Mouse (Mus musculus): ENCODE measurements at regions not wholly inside any gene's neighbourhood (a gene's known extent, or its start where the extent isn't known, plus 50 kb on each side); places are given as distances from the start of the nearest gene placed in this dataset.
"Not testable (repeated sequence)": the region's sequence is repeated elsewhere in the genome, so short reads cannot be mapped to it uniquely, and the experiment has no call there.

DNA sequence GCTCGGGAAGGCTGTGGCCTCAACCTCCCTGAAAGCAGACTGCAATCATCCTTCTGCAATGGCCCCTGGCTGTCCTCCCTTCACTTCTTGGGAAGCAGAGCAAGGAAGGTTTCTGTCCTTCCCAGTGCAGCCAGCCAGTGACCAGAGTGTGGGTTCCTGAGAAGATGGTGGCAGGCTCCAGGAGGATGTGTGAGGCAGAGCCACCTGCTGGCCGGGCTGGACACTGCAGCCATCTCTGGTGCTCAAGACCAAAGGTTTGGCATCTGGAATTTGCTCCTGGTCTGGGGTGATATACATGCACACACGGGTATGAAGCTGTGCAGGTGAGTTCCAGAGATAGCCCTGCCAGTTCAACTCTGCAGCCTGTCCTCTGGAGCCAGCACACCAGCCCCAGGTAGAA, 227.2 kb upstream of the Irx4 start:
- intact Hi-C loops (cut with DNase I), result loop anchor here (2.0 to 10.0 kb wide), 3 partner anchors 1078 to 1928 kb away; no protein-coding TSS in a partner anchor
- peak; percentile 12 to 38 for DNase-seq

DNA sequence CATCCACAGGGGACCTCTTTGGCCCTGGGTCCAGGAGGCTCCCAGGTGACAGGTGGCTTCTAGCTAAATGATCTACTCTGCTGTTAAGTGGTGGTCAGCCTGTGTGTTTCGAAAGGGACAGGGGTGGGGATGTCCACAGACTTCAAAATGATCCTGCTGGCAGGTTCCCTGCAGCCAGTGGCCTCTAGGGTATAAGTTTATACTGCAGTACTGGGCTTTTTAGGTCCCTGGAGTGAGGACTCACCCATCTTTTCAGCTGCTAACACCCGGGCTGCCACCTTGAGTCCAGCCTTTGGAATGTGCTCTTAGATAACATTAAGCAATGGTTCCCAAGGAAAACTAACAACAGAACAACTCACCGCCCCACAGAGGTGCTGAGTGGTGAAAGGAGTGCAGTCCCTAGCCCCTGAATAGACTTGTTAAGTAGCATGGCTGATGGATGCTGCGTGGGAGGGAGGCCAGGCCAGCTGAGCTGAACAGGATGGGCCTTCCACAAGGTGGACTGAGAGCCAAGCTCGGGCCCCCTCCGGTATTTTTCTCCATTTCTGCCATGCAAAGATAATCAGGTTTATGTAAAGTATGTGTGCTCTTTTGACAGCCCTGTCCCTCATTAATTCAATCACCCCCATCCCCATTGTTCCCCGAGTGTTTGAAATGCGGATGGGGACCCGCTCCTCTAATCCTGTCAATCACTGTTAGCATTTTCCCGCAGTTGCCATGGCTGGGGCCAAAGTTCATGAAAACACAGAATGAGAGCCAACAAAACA, 226.0 kb upstream of the Irx4 start:
- no peak for DNase-seq
- intact Hi-C loops (cut with DNase I), result loop anchor here (5.0 to 10.0 kb wide), 2 partner anchors 1079 to 1577 kb away; no protein-coding TSS in a partner anchor

DNA sequence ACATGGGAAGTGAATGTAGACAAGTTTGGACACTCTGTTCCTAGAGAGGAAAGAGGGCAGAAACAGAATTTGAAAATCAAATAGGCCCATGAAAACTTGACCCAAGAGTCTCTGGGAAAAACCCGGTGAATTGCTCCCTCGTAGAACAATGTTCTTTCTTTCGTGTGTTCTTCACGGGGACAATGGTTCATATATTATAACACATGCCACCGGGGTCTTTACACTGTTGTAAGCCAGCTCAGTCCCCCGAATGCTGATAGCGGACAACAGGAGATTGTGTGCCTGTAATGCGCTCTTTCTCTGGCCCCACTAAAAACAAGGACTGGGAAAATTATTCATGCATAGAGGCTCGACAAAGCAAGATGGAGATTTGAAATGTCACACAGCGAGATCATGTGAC, 225.4 kb upstream of the Irx4 start:
- no peak for DNase-seq
- intact Hi-C loops (cut with DNase I), result loop anchor here (5.0 to 10.0 kb wide), 2 partner anchors 1080 to 1578 kb away; no protein-coding TSS in a partner anchor

DNA sequence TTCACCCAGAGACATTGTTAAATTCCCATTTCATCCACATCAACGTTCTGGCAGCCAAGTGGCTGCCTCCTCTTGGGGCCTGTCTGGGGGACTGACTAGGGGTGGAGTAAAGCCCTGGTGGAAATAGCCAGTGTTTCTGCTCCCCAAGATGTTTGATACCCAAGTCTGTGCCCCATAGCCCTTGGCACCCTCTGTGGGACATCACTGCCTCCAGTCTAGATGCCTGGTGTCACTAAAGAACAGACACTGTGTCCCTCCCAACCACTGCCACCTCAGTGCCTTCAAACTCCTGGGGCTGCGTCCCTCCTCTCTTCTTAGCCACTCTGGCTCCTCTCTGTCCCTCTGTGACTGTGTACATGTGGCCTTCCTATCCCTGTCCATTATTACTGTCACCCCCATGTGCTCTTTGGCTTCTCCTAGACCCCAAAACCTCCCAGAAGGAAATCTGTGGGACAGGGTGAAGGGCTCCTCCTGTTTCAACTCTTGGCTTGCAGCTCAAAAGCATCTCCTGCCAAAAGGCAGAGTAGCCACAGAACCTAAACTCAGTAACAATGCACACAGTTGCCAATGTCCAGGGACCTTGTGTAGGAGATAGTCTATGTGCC, 224.8 kb upstream of the Irx4 start:
- intact Hi-C loops (cut with DNase I), result loop anchor here (10.0 kb wide), 1 partner anchor 1081 kb away; no protein-coding TSS in a partner anchor
- no peak for DNase-seq

DNA sequence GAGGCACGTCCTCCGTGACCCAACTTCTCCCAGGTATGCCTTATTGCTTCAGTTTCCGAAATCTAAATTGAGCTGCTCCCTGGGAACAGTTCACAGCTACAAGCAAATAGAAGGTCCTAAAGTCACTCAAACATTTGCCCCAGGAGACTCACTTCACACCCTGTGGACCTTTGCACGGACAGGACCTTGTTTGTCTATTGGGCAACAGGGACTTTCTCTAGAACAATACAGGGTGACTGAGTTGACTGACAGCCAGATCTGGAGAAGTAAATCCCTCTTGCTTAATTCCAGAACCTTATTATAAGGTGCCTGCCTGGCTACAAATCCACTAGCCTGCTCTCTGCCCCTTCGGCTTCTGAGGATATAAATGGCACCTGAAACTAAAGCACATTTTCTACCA, 220.5 kb upstream of the Irx4 start:
- intact Hi-C loops (cut with DNase I), result loop anchor here (10.0 kb wide), 1 partner anchor 1085 kb away; no protein-coding TSS in a partner anchor
- no peak for DNase-seq

DNA sequence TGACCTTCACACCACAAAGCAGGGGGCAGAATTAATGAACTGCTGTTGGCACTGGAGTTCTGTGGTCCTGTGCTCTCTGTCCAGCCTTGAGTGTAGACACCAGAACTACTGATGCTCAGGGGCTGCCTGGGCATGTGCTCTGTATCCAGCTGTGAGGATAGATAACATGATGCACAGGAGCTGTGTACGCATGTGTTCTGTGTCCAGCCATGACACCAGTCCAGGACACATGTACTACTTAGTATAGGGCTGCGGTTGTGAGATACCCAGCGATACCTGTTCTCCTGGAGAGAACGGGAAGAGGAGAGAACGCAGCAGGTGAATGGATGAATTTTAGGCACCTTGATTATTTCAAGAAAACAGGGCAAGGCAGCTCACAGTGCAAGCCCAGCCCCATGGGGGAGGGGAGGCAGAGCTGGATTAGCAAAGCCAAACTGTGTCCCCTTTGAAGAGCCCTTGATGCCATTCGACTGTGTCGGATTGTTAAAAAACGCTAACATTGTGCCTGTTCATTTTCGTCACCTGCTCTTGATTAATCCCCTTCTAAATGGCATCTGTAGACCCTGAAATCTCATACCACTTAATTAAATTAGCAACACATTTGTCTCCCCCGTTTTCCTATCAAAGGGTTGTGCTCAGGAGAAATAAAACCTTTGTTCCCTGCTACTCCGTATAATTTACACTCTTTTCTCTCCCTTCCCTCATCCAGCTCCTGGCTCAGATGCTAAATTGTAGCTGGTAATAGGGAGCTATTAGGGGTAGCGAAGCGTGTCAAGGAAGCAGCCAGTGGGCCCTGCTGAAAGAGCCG, 218.8 kb upstream of the Irx4 start:
- no peak for DNase-seq
- intact Hi-C loops (cut with DNase I), result no loop called here

DNA sequence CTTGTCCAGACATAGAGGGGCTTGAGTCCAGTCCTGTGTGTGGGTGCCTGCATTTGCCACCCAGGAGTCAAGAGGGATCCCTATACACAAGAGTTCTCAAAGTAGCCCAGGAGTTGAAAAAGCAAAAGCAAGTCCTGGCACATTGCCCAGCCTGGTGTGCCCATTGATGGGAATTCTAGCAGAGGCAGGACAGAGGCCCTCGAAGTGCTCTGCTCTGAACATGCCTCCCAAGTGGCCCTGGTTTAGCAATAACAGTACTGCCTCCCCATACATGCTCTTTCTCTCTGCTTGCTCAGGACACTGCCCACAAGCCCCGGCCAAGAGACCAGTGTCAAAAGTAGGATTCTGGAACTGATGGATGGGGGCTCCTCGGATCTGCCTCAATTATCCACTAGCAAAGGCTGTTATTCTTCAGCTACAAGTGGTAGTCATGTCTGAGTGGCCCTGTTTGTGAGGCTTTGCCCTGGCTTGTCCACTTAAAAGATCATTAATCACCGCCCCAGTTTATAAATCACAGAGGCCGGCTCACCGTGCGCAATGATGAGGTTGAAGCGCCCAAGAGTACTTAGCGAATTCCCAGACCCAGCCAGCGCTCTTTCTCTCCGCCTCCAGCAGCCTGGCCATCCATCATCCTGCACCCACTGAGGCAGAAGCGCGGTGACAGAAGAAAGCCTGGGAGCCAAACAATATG, 190.3 kb upstream of the Irx4 start:
- intact Hi-C loops (cut with DNase I), result no loop called here
- no peak for DNase-seq

DNA sequence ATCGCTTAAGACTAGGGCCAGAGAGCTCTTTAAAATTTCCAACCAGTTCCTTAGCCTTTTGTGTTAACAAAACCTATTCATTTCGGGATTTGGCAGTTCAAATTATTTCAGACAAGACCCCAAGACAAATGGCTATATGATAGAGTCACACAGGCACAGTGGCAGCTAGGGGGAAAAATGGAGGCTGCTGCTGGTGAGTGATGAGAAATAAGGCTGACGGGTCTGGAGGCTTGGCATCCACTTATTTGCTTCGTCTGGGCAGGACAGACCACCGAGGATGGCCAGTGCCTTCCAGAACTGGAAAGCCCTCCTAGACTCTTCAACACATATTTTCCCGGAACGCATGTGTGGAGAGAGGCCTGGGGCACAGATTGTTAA, 189.8 kb upstream of the Irx4 start:
- DNase-seq, result no peak
- intact Hi-C loops (cut with DNase I), result no loop called here

DNA sequence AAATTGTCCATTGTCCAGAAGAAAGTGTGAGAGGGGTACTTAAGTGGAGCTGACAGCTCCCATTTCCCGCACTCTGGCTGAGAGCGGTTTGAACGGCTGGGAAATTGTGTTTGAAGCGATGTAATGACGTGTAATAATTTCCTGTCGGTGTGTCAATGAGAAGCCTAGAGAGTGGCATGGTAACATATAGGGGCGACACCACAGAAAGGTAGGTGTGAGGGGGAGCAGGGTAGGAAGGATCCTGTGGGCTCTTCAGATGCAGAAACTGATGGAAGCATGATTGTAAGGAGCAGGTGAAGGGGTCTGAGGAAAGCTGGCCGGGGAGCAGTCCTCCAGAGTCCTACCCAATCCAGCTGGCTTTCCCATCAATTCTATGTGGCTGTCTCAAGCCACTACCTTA, 189.2 kb upstream of the Irx4 start:
- DNase-seq, result no peak
- intact Hi-C loops (cut with DNase I), result no loop called here

DNA sequence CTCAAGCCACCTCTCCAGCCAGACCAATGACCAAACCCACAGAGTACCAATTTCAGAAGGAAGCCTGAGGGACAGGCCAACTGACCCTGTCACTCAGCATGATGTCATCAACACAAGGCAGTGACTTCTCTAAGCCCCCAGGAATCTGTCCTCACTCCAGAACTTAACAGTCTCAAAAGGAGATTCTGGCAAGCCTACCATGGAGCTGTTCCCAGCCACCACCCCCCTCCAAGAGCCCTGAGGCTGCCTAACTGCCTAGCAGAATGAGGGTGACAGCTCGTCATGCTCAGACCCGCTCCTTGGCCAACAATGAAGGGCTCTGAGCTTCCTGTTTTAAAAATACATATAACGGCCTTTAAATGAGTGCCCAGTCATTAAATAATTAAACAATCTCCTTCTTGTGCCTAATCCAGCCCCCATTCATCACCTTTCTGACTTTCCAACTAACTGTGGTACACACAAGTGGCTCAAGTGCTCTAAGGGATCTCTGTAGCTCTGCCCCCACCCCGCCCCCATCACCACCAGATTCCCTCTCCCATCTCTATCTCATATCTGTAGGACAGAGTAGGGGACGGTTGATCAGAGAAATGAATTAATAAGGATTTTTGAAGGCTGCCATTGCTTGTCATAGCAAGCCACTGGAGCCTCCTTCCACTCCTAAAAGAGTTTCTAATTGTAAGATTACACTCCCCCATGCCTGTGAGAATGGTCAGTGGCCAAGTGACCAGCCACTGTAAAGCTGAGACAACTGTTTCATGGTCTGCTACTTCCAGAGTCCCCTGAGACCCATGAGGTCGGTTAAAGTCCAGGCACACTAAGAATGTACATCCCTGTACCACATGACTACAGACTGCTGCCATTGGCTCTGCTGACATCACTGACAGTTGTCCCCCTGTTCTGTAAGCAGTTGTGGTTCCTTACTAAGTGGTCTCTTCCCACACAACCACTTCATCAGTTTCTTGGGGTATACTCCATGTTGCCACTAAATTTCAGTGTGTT, 188.1 kb upstream of the Irx4 start:
- no peak for DNase-seq
- intact Hi-C loops (cut with DNase I), result no loop called here

DNA sequence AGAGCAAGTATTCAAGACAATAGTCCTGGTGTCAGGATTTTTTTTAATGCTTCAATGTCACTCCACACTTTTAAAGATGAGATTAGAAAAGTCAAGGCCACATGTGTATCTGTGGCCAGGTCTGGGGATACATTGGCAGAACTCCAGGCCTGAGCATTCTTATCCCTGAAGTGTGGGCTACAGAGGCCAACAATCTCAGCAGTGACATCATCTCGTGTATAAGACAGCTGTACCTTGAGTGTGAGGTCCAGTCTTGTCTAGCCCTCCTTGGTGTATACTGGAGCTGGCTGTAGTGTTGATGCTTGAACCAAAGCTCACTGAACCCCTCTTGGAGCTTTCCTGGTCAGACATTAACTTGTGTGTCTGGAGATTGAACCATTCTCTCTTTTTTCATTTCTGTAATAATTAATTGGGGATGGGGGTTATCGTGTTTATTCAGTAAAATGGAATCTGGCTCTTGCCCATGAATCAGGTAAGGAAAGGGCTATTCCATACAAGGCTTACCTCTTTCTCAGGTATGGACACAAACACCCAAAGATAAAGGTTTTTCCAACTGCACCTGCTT, 182.3 kb upstream of the Irx4 start:
- intact Hi-C loops (cut with DNase I), result no loop called here
- DNase-seq, result no peak

DNA sequence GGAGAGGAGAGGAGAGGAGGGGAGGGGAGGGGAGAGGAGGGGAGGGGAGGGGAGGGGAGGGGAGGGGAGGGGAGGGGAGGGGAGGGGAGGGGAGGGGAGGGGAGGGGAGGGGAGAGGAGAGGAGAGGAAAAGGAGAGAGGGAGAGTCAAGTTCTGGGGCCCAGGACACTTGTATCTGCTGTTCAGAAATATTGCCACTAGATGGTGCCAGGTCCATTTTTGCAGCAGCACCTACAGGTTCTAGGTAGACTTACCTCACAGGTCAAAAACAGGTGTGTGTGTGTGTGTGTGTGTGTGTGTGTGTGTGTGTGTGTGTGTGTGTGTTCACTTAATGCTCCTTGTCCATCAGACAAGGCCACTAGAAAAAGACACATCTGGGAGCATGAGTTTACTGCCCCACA, 172.5 kb upstream of the Irx4 start:
- intact Hi-C loops (cut with DNase I), result loop anchor here (5.0 kb wide), 2 partner anchors 224 to 264 kb away; no protein-coding TSS in a partner anchor
- DNase-seq, result not testable (repeated sequence)

DNA sequence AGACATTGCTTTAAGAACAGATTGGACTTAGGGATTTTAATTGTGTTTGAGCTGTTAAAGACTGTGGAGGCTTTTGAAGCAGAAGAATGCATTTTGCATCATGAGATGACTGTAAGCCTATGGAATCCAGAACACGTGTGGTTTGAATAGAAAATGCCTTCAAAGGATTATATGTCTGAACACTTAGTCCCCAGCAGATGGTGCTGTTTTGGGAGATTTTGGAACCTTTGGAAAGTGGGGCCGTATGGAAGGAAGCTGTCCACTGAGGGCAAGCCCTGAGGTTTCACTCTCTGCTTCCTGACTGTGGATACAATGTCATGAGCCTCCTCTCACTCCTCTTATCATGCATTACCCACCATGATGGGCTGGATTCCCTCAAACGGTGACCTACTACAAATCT, 168.4 kb upstream of the Irx4 start:
- DNase-seq, result no peak
- intact Hi-C loops (cut with DNase I), result no loop called here

DNA sequence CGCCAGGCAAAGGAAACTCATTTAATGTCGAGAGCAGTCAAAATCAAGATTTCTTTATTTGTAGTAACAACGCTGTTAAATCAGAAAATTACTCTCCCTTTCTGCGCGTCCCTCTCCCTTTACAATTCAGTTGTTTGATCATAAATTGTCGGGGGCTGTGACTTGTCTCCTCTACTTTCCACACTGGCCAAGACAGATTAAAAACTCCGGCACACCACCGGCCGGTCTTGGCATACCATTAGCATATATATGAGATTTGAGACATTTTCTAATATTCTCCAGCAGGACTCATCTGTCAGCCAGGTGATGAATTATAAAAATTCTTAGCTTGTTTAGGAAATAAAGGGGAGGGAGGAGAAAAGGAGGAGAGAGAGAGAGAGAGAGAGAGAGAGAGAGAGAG, 162.8 kb upstream of the Irx4 start:
- no peak for DNase-seq
- intact Hi-C loops (cut with DNase I), result no loop called here

DNA sequence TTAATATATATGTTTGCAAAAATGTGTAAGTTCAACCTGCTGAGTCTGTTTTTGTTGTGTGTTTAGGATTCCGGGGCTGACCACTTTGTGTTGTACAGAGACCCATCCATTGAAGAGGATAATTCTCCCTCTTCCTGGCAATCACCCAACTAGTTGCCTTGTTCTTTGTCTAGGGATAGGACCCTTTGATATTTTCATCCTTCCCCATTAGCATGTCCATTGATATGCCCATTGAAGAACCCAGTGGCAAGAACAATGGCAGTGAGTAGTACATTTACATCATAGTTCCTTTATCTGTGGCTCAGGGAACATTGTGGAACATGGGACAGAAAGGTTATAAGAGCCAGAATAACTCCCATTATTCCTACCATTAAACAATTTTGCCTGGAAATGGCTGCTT, 160.9 kb upstream of the Irx4 start:
- DNase-seq, result no peak
- intact Hi-C loops (cut with DNase I), result no loop called here

DNA sequence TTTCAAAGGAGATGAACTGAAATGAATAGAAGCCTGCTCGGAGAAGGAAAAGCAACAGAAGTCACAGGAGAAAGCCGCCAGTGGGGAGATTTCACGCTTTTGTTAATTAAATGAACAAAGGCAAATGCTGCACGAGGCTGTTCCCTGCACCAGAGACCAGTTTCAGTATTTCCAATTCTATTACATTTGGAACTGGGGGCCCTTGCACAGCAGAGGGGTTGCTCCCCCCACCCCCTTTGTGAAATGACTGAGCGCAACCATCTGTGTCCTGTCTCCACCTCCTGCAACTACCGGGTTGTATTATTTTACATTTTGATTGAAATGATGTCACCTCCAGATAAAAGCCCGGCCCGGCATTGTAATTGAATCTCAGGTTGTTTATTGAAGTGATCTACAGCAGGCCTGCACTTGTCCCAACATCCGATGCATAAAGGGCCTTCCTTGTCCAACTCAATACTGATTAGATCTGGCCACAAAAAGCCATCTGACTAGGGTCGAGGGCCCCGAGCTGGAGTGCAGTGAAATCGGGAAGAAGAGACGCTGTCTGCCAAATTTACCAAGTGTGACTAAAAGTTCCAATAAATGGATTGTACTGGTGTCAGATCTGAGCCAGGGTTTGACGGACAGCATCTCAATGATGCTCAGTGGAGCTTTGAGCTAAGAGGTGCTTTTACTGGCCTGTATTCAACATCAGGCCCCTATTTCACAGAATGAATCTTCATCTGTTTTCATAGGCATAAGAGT, 152.9 kb upstream of the Irx4 start:
- DNase-seq, result no peak
- intact Hi-C loops (cut with DNase I), result no loop called here

DNA sequence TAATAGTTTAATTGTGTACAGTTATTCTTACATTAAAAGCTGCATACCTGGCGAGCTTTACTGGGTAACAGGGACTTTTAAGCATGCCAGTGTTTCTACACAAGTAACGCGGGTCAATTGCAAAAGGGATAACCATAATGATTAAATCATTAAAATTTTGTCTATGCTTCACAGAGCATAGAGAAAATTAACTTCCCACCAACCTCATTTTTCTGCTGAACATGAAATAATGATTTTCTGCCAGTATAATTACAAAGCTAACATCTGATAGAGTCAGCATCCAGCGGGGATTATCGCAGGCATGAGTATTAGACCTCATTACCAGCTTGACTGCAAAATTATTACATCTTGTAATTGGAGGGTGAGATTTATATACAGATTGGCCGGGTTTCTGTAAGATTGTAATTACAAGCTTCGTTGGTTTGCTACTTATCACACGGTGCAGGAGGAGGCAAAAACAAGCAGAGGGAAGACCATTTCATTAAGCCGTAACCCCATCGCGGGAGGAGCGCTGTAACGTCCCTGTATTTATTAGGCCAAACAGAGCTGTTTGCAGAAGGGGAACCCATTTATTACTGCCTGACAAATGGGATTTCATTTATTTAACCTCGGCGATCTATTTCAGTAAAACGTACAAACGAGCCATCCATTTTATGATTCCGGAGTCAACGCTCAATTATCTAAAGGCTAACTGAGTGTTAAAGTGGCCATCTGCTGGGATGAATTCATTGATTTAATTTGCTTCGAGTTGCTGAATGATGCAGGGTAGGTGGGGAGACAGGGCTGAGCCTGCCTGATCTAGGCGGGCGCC, 143.3 kb upstream of the Irx4 start:
- DNase-seq, result no peak
- intact Hi-C loops (cut with DNase I), result no loop called here

DNA sequence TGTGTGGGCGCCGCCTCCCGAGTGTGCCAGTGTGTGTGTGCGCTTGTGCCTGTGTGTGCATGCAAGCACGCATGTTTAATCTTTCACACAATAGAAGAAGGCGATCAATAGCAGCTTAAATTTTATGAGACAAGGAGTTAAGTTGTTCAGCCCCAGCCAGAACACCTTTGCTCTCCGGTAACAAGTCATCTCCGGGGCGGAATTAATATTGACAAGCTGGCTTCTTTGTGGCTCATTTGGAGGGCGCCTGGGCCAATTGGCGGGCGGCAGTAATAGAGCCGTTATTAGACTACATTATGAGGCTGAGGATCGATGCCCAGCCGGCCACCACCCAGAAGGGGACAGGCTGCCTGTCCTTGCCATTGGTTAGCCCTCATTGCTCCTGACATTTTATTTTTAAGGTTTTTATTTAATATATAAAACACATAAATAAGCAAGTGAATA, 142.6 kb upstream of the Irx4 start:
- intact Hi-C loops (cut with DNase I), result no loop called here
- DNase-seq, result no peak
